Mouse (Mus musculus) liver, postnatal 0 days (tissue): Measurements from ENCODE around the gene 1810024B03Rik.

Experiments used
- CTCF ChIP-seq: sonication (generic); IDR thresholded peaks from 2 replicates; pipeline ENCODE4 v1.5.1; 2016; ENCODE audit warnings: antibody characterized with exemption, low read depth
- EP300 ChIP-seq: IDR thresholded peaks from 2 replicates; pipeline ENCODE4 v1.6.1; 2016; ENCODE audit warnings: antibody characterized with exemption, low read depth, mild to moderate bottlenecking

- TF ChIP-seq CTCF (no peak), EP300 (no peak)
These were observed 46.6 kb upstream of the 1810024B03Rik start for GRCm38 (mm10) chr2:127254604-127255134.
